Comparison of ENCODE assay signal across 26 mouse cellular contexts in the genomic region with DNA sequence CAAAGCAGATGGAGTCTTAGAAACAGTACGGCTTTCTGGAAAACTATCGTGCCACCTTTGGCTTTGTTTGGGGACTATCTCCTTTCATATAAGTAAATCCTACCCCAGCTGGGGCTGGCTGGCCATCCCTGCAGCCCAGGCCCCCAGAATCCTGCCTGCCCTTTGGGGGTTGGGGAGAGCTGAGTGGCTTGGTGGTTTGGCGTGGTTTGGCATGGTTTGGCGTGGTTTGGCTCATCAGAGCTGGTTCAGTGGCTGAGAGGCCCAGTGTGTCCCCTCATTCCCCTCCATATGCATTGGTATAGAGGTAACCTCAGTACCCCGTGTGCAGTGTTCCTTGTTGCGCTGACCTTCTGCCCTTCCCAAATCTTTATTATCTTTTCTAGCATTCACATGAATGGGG. TPM values are rescaled to one million over a fixed set of nuclear protein-coding genes. Genes with fewer than 3 reads are reported as not detected.
A peak's percentile ranks its signal among the peaks of the same experiment; 100 is the strongest.
DNase-seq lines count a peak whose midpoint lies in the region; ATAC-seq lines count a peak whose summit lies in the region.
"Had no signal": no experiment of that assay in that cellular context is flagged by ENCODE, and none has a peak within 500 bp of the region (broad histone marks: within the 10 kb centered on the region; RNA-seq: fewer than 3 reads in every experiment).

No protein-coding gene starts in this region.

- H3K4me3 ChIP-seq in intestine, embryonic 16.5 days (ENCODE audit: low read length) = no peak overlapping the region
- no peak overlapping the region for H3K4me3 ChIP-seq in intestine, embryonic 15.5 days (replicated peaks)
- no peak overlapping the region for H3K4me3 ChIP-seq in liver, embryonic 15.5 days (replicated peaks)
- H3K4me3 ChIP-seq in liver, embryonic 12.5 days = no peak overlapping the region
- H3K4me3 ChIP-seq in embryonic facial prominence, embryonic 15.5 days (replicated peaks) = no peak overlapping the region
- H3K4me3 ChIP-seq: forebrain, embryonic 15.5 days; heart, embryonic 12.5 days; hindbrain, embryonic 10.5 days; stomach, embryonic 15.5 days had no signal

- no peak for DNase-seq in heart, adult 18-20 months
- DNase-seq in testis, postnatal 10 days (ENCODE audit: low spot score) = no peak
- DNase-seq in layer of hippocampus, adult 18-20 months (ENCODE audit: low spot score in 2 of 2) = no peak
- DNase-seq: adrenal gland, postnatal 25 days; cerebellum, adult 9-10 months; gastrocnemius, postnatal 10 days; heart, postnatal 10 days; layer of hippocampus, postnatal 36 days; right cerebral cortex, adult 18-20 months; right cerebral cortex, postnatal 4 days; thymus, adult 18-20 months; thymus, postnatal 36 days had no signal

- no peak overlapping the region for H3K9ac ChIP-seq in intestine, embryonic 16.5 days (ENCODE audit: low read depth, low read length)
- no peak overlapping the region for H3K9ac ChIP-seq in intestine, embryonic 15.5 days
- H3K9ac ChIP-seq in liver, embryonic 15.5 days = no peak overlapping the region
- no peak overlapping the region for H3K9ac ChIP-seq in liver, embryonic 12.5 days
- no peak overlapping the region for H3K9ac ChIP-seq in embryonic facial prominence, embryonic 15.5 days
- H3K9ac ChIP-seq: forebrain, embryonic 15.5 days; heart, embryonic 12.5 days; stomach, embryonic 15.5 days had no signal

- no peaks in the 10 kb centered on the region for H3K27me3 ChIP-seq in intestine, embryonic 16.5 days (replicated peaks; ENCODE audit: control insufficient read depth, insufficient read depth, low read length)
- H3K27me3 ChIP-seq in intestine, embryonic 15.5 days (replicated peaks) = no peaks in the 10 kb centered on the region
- no peaks in the 10 kb centered on the region for H3K27me3 ChIP-seq in liver, embryonic 15.5 days
- H3K27me3 ChIP-seq in liver, embryonic 12.5 days (replicated peaks) = no peaks in the 10 kb centered on the region
- no peaks in the 10 kb centered on the region for H3K27me3 ChIP-seq in embryonic facial prominence, embryonic 15.5 days
- H3K27me3 ChIP-seq: forebrain, embryonic 15.5 days; heart, embryonic 12.5 days; stomach, embryonic 15.5 days had no signal

- peaks cover 9% of the 10 kb centered on the region; the same call in 1 of the 2 replicates for H3K4me1 ChIP-seq in intestine, embryonic 16.5 days (ENCODE audit: control insufficient read depth, insufficient read depth, low read length)
- peaks cover 10% of the 10 kb centered on the region for H3K4me1 ChIP-seq in intestine, embryonic 15.5 days (replicated peaks)
- peaks cover 58% of the 10 kb centered on the region for H3K4me1 ChIP-seq in liver, embryonic 15.5 days (replicated peaks)
- peaks cover 46% of the 10 kb centered on the region for H3K4me1 ChIP-seq in liver, embryonic 12.5 days
- peaks cover 23% of the 10 kb centered on the region for H3K4me1 ChIP-seq in embryonic facial prominence, embryonic 15.5 days
- H3K4me1 ChIP-seq: hindbrain, embryonic 10.5 days; stomach, embryonic 15.5 days had no signal

- peak; percentile 37; the same call in 1 of the 2 replicates for ATAC-seq in intestine, embryonic 16.5 days
- no peak; the same call in 1 of the 2 replicates for ATAC-seq in intestine, embryonic 15.5 days
- no peak for ATAC-seq in liver, embryonic 15.5 days (ENCODE audit: insufficient read depth)
- no peak for ATAC-seq in liver, embryonic 12.5 days
- ATAC-seq in embryonic facial prominence, embryonic 15.5 days (ENCODE audit: insufficient number of reproducible peaks, low FRiP score, low TSS enrichment, low read depth) = peak; percentile 12; the same call in 1 of the 2 replicates
- ATAC-seq: forebrain, embryonic 15.5 days; hindbrain, postnatal 0 days; lung, postnatal 0 days; midbrain, embryonic 16.5 days had no signal

- no peak overlapping the region for H3K4me2 ChIP-seq in intestine, embryonic 16.5 days (ENCODE audit: low read depth, low read length)
- no peak overlapping the region for H3K4me2 ChIP-seq in intestine, embryonic 15.5 days (replicated peaks)
- no peak overlapping the region for H3K4me2 ChIP-seq in liver, embryonic 15.5 days
- H3K4me2 ChIP-seq in liver, embryonic 12.5 days = no peak overlapping the region
- no peak overlapping the region for H3K4me2 ChIP-seq in embryonic facial prominence, embryonic 15.5 days (replicated peaks)
- H3K4me2 ChIP-seq: forebrain, embryonic 15.5 days; heart, embryonic 12.5 days; stomach, embryonic 15.5 days had no signal

- H3K9me3 ChIP-seq in intestine, embryonic 16.5 days (ENCODE audit: control insufficient read depth, low read length) = no peaks in the 10 kb centered on the region
- H3K9me3 ChIP-seq in intestine, embryonic 15.5 days = no peaks in the 10 kb centered on the region
- H3K9me3 ChIP-seq in liver, embryonic 15.5 days (replicated peaks) = peaks cover 3% of the 10 kb centered on the region; the same call in 1 of the 2 replicates
- no peaks in the 10 kb centered on the region; the same call in 1 of the 2 replicates for H3K9me3 ChIP-seq in liver, embryonic 12.5 days (replicated peaks)
- H3K9me3 ChIP-seq in embryonic facial prominence, embryonic 15.5 days (replicated peaks) = no peaks in the 10 kb centered on the region
- H3K9me3 ChIP-seq: forebrain, embryonic 15.5 days; stomach, embryonic 15.5 days had no signal

- WGBS in intestine, embryonic 16.5 days = 76% methylated on average over 6 of the region's 6 CpGs
- 76% methylated on average over 6 of the region's 6 CpGs for WGBS in intestine, embryonic 15.5 days
- WGBS in liver, embryonic 15.5 days (ENCODE audit: insufficient replicate concordance) = 52% methylated on average over 6 of the region's 6 CpGs
- 65% methylated on average over 6 of the region's 6 CpGs for WGBS in liver, embryonic 12.5 days (ENCODE audit: insufficient replicate concordance)
- WGBS in embryonic facial prominence, embryonic 15.5 days = 52% methylated on average over 6 of the region's 6 CpGs

- peak overlapping the region; percentile 20; the same call in 1 of the 2 replicates for H3K27ac ChIP-seq in intestine, embryonic 16.5 days (ENCODE audit: low read length)
- no peak overlapping the region for H3K27ac ChIP-seq in intestine, embryonic 15.5 days
- 0 out of 2 replicates have a peak overlapping the region, but pooled peaks have one; percentile 9 for H3K27ac ChIP-seq in liver, embryonic 15.5 days (replicated peaks)
- no peak overlapping the region for H3K27ac ChIP-seq in liver, embryonic 12.5 days
- H3K27ac ChIP-seq in embryonic facial prominence, embryonic 15.5 days (replicated peaks) = peak overlapping the region; percentile 85
- H3K27ac ChIP-seq: forebrain, embryonic 15.5 days; hindbrain, postnatal 0 days; kidney, postnatal 0 days; stomach, embryonic 15.5 days had no signal

- H3K36me3 ChIP-seq in intestine, embryonic 16.5 days (ENCODE audit: control insufficient read depth, insufficient read depth, low read length) = no peaks in the 10 kb centered on the region
- H3K36me3 ChIP-seq in intestine, embryonic 15.5 days = 0 out of 2 replicates have a peak, but pooled peaks cover 3% of the 10 kb centered on the region
- no peaks in the 10 kb centered on the region for H3K36me3 ChIP-seq in liver, embryonic 15.5 days (replicated peaks)
- H3K36me3 ChIP-seq in liver, embryonic 12.5 days = no peaks in the 10 kb centered on the region
- H3K36me3 ChIP-seq in embryonic facial prominence, embryonic 15.5 days = no peaks in the 10 kb centered on the region
- H3K36me3 ChIP-seq: forebrain, embryonic 15.5 days; stomach, embryonic 15.5 days had no signal

RNA-seq across cellular contexts. Expression of gene Aqp1, which starts 58.1 kb away (rescaled TPM):
- 21.8 and 23.2 TPM in 2 replicates for polyA plus RNA-seq in intestine, embryonic 16.5 days (2015; fragmentation: Nextera tagmentation; extraction: Ambion mirVana)
- 16.4 and 20.0 TPM in 2 replicates for polyA plus RNA-seq in intestine, embryonic 15.5 days (2015; fragmentation: Nextera tagmentation; extraction: Ambion mirVana)
- polyA plus RNA-seq in liver, embryonic 15.5 days (2015; fragmentation: Nextera tagmentation; extraction: Ambion mirVana) = 75.8 and 85.1 TPM in 2 replicates
- 29.1 and 29.5 TPM in 2 replicates for polyA plus RNA-seq in liver, embryonic 12.5 days (2016; fragmentation: Nextera tagmentation; extraction: Ambion mirVana)
- polyA plus RNA-seq in embryonic facial prominence, embryonic 15.5 days (2015; fragmentation: Nextera tagmentation; extraction: Ambion mirVana) = 118 and 123 TPM in 2 replicates
- total RNA-seq in heart, adult 18-20 months (2021) = 100 to 1,000 TPM; 402 to 412 TPM
- total RNA-seq in layer of hippocampus, adult 18-20 months (2021) = 1 to 10 TPM in 1 of 2 experiments, under 1 TPM in 1; 0.43 to 1.2 TPM
- polyA plus RNA-seq: macrophage had no signal

Comparison
In these comparisons a context has a peak if more than half of its experiments do, and no peak if none do; other contexts are left out.
1. ATAC-seq: peak in intestine, embryonic 16.5 days (single experiment) and embryonic facial prominence, embryonic 15.5 days (single experiment); none in intestine, embryonic 15.5 days (single experiment), liver, embryonic 15.5 days (single experiment) and liver, embryonic 12.5 days (single experiment).
2. H3K27ac ChIP-seq: peak in intestine, embryonic 16.5 days (single experiment), liver, embryonic 15.5 days (single experiment) and embryonic facial prominence, embryonic 15.5 days (single experiment); none in intestine, embryonic 15.5 days (single experiment) and liver, embryonic 12.5 days (single experiment).